Mouse (Mus musculus) layer of hippocampus, postnatal 14 days (tissue): Measurements from ENCODE around the gene Fxyd6. TPM values are rescaled to one million over a fixed set of nuclear protein-coding genes. Genes with fewer than 3 reads are reported as not detected.

ENCODE experiments used
- DNase-seq, 2 experiments: peaks; one replicate each; pipeline ENCODE4 v3.0.0; 2021 to 2022; ENCODE audit warnings: low spot score in 2 of 2, mixed read lengths in 1 of 2
- total RNA-seq, 2 experiments: library from RNA; stranded (reverse); gene quantifications; 2 replicates each; pipeline ENCODE4 v1.2.3; 2021

The Fxyd6 gene
- total RNA-seq, 2 experiments from 2014 or later, result 172 to 192 TPM

GRCm38 (mm10) chr9:45373896-45374295 is 3.9 kb downstream of the Fxyd6 start:
- DNase-seq, result no peak

- DNase-seq, result no peak
Measured at GRCm38 (mm10) chr9:45374988-45375502, 5.1 kb downstream of the Fxyd6 start.

DNA sequence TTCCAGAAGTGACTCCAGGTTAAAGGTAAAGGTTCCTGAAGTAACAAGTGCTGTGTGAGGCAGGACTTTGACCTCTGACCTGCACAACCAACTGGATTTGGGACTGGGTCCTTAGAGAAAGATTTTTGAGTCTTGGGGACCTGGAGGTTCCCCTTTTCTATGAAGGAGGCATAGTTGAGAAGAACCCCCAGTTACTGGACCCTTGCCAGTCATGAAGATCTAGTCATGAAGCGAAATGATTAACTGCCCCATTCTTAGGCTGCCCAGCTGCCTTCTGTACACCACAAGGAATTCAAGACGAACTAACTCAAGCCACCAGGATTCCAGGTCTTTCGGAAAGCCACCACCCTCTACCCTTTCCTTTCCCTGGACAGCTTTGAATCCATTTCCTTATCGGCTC is 6.4 kb downstream of the Fxyd6 start:
- no peak for DNase-seq

- no peak for DNase-seq
Measured at GRCm38 (mm10) chr9:45376883-45377282, 6.9 kb downstream of the Fxyd6 start.

DNA sequence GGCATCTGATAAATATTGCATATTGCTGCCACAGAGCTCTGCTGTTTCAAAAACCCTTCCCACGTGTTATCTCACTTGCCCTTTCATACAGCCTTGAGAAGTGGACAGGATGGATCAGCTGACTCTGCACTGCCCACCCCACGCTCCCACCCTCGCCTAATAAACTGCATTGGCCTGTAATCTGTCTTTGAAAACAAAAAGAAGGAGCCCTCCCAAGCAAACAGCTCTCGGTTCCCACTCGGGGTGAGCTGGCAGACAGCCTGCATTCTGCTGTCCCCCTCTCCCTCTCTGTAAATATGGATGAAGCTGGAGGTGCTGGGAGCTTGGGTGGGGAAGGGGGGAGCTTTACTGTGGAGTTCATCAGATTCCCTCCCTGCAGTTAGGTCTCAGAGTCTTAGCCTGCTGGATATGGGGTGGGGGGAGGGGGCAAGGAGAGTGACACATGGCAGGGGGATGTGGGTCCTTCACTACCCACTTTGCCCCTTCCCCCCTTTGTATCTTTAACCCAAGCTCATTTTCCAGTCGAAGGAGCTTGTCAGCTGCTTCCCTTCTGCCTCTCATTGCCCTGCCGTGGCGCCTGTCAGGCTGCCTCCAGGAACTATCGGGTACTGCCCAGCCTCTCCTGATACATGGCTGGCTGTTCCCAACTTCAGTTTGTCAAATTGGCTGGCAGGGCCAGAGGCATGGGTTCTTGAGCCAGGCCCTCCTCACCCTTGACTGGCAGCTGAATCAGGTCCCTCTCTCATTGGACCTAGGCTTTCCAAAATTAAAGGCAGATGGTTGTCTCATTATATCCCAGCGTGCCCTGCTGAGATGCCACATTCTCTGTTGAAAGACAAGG is 10.6 kb downstream of the Fxyd6 start:
- peak in 1 of 2 experiments; percentile 43 for DNase-seq

- peak; percentile 45 to 77 for DNase-seq
Measured at GRCm38 (mm10) chr9:45382336-45382735, 12.4 kb downstream of the Fxyd6 start.

GRCm38 (mm10) chr9:45382834-45383233 is 12.8 kb downstream of the Fxyd6 start:
- peak in 1 of 2 experiments; percentile 24 for DNase-seq

- DNase-seq, result no peak
Measured at GRCm38 (mm10) chr9:45383883-45384282, 13.9 kb downstream of the Fxyd6 start.

DNA sequence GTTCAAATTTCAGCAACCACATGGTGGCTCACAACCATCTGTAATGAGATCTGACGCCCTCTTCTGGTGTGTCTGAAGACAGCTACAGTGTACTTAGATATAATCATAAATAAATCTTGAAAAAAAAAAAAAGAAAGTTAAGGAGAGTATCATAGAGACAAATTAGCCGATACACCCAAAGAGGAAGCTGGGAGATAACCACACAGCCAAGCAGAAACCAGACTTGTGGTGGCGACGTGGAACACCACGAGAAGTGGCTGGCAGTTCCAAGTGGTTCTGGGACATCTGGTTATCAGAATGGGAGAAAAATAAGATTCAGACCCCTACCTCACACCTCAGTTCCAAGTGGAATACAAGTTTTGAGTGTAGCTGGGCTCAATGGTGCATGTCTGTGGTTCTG is 16.7 kb downstream of the Fxyd6 start:
- no peak for DNase-seq

- DNase-seq, result peak; percentile 87 to 90
Measured at GRCm38 (mm10) chr9:45388385-45388994, 18.5 kb downstream of the Fxyd6 start.

DNA sequence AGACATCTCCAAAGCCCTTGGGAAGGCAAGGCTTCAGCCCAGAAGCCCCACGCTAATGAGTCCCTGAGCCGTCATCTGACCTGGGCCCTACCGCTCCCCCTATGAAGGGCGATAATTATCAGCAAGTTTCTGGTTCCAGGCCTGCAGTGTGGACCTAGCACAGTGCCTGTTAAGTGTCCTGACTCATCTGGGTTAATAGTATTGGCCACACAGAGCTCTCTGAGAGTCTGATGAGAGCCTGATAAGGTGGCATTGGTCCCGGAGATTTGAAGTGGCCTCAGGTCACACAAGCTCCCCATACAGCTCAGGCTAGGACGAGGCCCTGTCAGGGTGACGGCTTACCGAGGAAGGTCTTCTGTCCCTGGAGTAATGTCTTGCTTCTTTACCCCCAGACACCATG is 19.6 kb downstream of the Fxyd6 start:
- no peak for DNase-seq

DNA sequence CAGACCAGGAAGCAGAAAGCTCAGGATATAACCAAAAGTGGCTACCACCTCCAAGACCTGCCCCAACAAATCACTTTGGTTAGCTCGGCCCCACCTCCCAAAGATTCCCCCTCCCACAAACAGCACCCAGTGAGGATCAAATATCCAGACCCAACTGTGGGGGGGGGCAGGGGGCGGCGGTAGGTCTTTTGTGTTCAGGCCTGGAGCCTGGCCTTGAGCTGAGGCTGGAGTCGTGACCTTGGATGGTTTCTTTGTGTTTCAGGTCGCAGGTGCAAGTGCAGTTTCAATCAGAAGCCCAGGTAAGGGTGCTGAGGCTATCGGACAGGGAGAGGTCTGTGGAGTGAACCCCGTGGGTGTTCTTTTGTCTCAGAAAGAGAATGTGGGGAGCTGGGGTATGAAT is 21.3 kb downstream of the Fxyd6 start:
- DNase-seq, result no peak

GRCm38 (mm10) chr9:45395218-45395617 is 25.2 kb downstream of the Fxyd6 start:
- DNase-seq, result no peak

- DNase-seq, result no peak
Measured at GRCm38 (mm10) chr9:45395796-45396195, 25.8 kb downstream of the Fxyd6 start.

GRCm38 (mm10) chr9:45398336-45398735 is 28.4 kb downstream of the Fxyd6 start:
- no peak for DNase-seq

DNA sequence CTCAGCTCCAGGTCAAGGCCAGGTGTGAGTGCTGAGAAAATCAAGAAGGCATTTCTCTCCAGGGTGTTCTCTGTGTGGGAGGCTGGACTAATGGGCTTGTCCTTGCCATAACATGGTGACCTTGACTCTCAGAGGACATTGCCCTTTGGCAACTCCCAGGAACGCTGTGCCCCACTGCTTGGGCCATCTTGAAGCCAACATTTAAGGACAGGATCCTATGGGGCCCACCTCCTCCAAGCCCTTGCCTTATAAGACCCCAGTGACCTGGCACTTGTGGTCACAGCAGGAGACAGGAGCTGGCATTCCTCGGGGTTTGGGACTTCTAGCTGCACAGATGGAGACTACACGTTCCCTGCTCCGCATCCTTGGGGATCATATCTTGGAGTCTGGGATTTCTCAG is 29.4 kb downstream of the Fxyd6 start, which contains the start of gene Fxyd2:
Gene Fxyd2 (plus strand): TSS at position 236 of the 400 bp plus-strand sequence.
- no peak for DNase-seq

- no peak for DNase-seq
Measured at GRCm38 (mm10) chr9:45401851-45402250, 31.9 kb downstream of the Fxyd6 start.

- no peak for DNase-seq
Measured at GRCm38 (mm10) chr9:45402957-45403356, 33.0 kb downstream of the Fxyd6 start.

- no peak for DNase-seq
Measured at GRCm38 (mm10) chr9:45405694-45406093, 35.7 kb downstream of the Fxyd6 start.

DNA sequence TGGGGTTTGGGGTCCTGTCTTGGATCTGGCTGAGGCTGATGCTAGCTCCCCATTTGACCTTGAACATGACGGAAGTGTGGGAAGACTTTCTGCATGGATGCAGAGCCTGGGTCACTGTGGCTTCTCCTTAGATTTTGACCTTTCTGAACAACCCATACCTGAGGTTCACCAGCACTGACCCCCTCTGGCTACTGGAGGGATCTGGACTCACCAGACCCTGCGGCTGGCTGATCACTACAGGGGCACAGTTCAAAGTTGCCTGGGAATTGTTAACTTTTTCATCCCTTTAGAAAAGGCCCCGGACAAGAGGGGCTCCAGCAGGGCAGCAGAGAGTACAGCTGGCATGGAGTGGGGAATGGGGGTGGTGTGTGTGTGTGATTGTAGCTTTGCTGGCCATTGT is 36.8 kb downstream of the Fxyd6 start:
- DNase-seq, result no peak

- peak; percentile 72 to 88 for DNase-seq
Measured at GRCm38 (mm10) chr9:45407706-45408675, 38.0 kb downstream of the Fxyd6 start.
